Mouse (Mus musculus) bone marrow, adult 2 months (tissue): ENCODE measurements around the gene Gm5447.

Source experiments
- CTCF ChIP-seq: fragments of 200-500 bp; IDR thresholded peaks from 2 replicates; pipeline ENCODE4 v1.5.1; 2011; ENCODE audit warnings: low read length, control low read depth; ENCODE audit not compliant: control insufficient read depth, insufficient read depth
- POLR2A ChIP-seq: fragments of 200-500 bp; IDR thresholded peaks from 2 replicates; pipeline ENCODE4 v1.6.1; 2011; ENCODE audit warnings: low read depth, mild to moderate bottlenecking, control low read depth, low read length, borderline replicate concordance; ENCODE audit not compliant: control insufficient read depth

- peak; percentile 11; the same call in 1 of the 2 replicates for TF ChIP-seq CTCF
- TF ChIP-seq POLR2A, result no peak
Measured at GRCm38 (mm10) chr13:30972102-30972501, 1.9 kb upstream of the Gm5447 start.
